Mouse (Mus musculus) CH12.LX (cell line): ENCODE results near the gene Pcyox1.

ENCODE experiments used
- CTCF ChIP-seq, 2 experiments: IDR thresholded peaks in 1 of 2; conservative IDR thresholded peaks in 1 of 2; 2 replicates each; pipeline ENCODE4 v1.5.1; 2011 to 2012; ENCODE audit warnings: low read depth in 2 of 2, low read length in 2 of 2, improper control_type of control experiment in 1 of 2, inconsistent platforms in 1 of 2, mild to moderate bottlenecking in 1 of 2, moderate library complexity in 1 of 2
- E2F4 ChIP-seq: IDR thresholded peaks from 2 replicates; pipeline ENCODE4 v1.6.1; 2011; ENCODE audit warnings: low read depth, low read length, improper control_type of control experiment; ENCODE audit not compliant: insufficient replicate concordance
- MAX ChIP-seq: IDR thresholded peaks from 2 replicates; pipeline ENCODE4 v1.6.1; 2011; ENCODE audit warnings: low read length, improper control_type of control experiment
- MXI1 ChIP-seq: IDR thresholded peaks from 2 replicates; pipeline ENCODE4 v1.6.1; 2011; ENCODE audit warnings: mild to moderate bottlenecking, low read depth, low read length, improper control_type of control experiment
- POLR2AphosphoS2 ChIP-seq: IDR thresholded peaks from 2 replicates; pipeline ENCODE4 v1.6.1; 2011; ENCODE audit warnings: low read depth, low read length, improper control_type of control experiment

GRCm38 (mm10) chr6:86404100-86404861 lies 7.3 kb upstream of the Pcyox1 start, which contains the start of gene Tia1:
- no peak for TF ChIP-seq CTCF (conservative IDR thresholded peaks at IDR 0.05 in 1 of 2, IDR thresholded peaks at IDR 0.05 in 1 of 2; ENCODE audit: low read depth in 2 of 2, low read length in 2 of 2)
- TF ChIP-seq MXI1, result no peak
- TF ChIP-seq MAX, result no peak
- no peak for TF ChIP-seq POLR2AphosphoS2
- no peak for TF ChIP-seq E2F4
